Mouse (Mus musculus): Measurements from ENCODE around the gene Prr19.
"Not testable (repeated sequence)": the region's sequence is repeated elsewhere in the genome, so short reads cannot be mapped to it uniquely, and the experiment has no call there.

The Prr19 gene

GRCm38 (mm10) chr7:25301063-25301462 is at the start of gene Prr19:
Gene Prr19, plus strand, starts transcription at chr7:25301411.
- DNase-seq (ENCODE audit: low spot score) = no peak

GRCm38 (mm10) chr7:25251822-25252221 is 49.4 kb upstream of the Prr19 start:
- no peak for DNase-seq (ENCODE audit: low spot score)

- no peak for DNase-seq (ENCODE audit: low spot score)
These were observed 39.3 kb upstream of the Prr19 start for GRCm38 (mm10) chr7:25261896-25262295.

- no peak for DNase-seq (ENCODE audit: low spot score)
These were observed 37.0 kb upstream of the Prr19 start for GRCm38 (mm10) chr7:25263968-25264870.

GRCm38 (mm10) chr7:25265743-25266142 is 35.5 kb upstream of the Prr19 start:
- DNase-seq (ENCODE audit: low spot score) = not testable (repeated sequence)

- DNase-seq (ENCODE audit: low spot score) = no peak
These were observed 34.8 kb upstream of the Prr19 start for GRCm38 (mm10) chr7:25266180-25266962.

GRCm38 (mm10) chr7:25267301-25267750 is 33.9 kb upstream of the Prr19 start, which contains the start of gene Cic:
Gene Cic, plus strand, starts transcription at chr7:25267704.
- peak; percentile 98 for DNase-seq (ENCODE audit: low spot score)

GRCm38 (mm10) chr7:25267751-25268463 is 33.3 kb upstream of the Prr19 start:
- peak; percentile 99 for DNase-seq (ENCODE audit: low spot score)

GRCm38 (mm10) chr7:25268588-25268987 is 32.6 kb upstream of the Prr19 start:
- no peak for DNase-seq (ENCODE audit: low spot score)

- no peak for DNase-seq (ENCODE audit: low spot score)
These were observed 32.2 kb upstream of the Prr19 start for GRCm38 (mm10) chr7:25269029-25269428.

GRCm38 (mm10) chr7:25269545-25270271 is 31.5 kb upstream of the Prr19 start:
- DNase-seq (ENCODE audit: low spot score) = no peak

GRCm38 (mm10) chr7:25270652-25271633 is 30.3 kb upstream of the Prr19 start:
- DNase-seq (ENCODE audit: low spot score) = no peak

GRCm38 (mm10) chr7:25271651-25272444 is 29.4 kb upstream of the Prr19 start:
- no peak for DNase-seq (ENCODE audit: low spot score)

GRCm38 (mm10) chr7:25272445-25273258 is 28.6 kb upstream of the Prr19 start:
- DNase-seq (ENCODE audit: low spot score) = no peak

- DNase-seq (ENCODE audit: low spot score) = no peak
These were observed 27.7 kb upstream of the Prr19 start for GRCm38 (mm10) chr7:25273259-25274241.

GRCm38 (mm10) chr7:25274571-25274970 is 26.6 kb upstream of the Prr19 start:
- DNase-seq (ENCODE audit: low spot score) = no peak

GRCm38 (mm10) chr7:25274996-25275395 is 26.2 kb upstream of the Prr19 start:
- DNase-seq (ENCODE audit: low spot score) = no peak

Data from adipocyte (in vitro differentiated cells).